Mouse (Mus musculus) erythroblast, embryonic 14.5 days (primary cell): ENCODE results near the gene Olfr313. TPM values are rescaled to one million over a fixed set of nuclear protein-coding genes. Genes with fewer than 3 reads are reported as not detected.

Experiments used
- H3K27me3 ChIP-seq: 2 replicates; pipeline ENCODE4 v1.6.1; 2012; ENCODE audit warnings: inconsistent platforms; ENCODE audit not compliant: control insufficient read depth
- H3K36me3 ChIP-seq: 2 replicates; pipeline ENCODE4 v1.6.1; 2012; ENCODE audit warnings: mild to moderate bottlenecking, inconsistent platforms; ENCODE audit not compliant: control insufficient read depth
- H3K4me1 ChIP-seq: 2 replicates; pipeline ENCODE4 v1.6.1; 2012; ENCODE audit warnings: inconsistent platforms; ENCODE audit not compliant: control insufficient read depth
- H3K4me3 ChIP-seq: replicated peaks from 2 replicates; pipeline ENCODE3; 2012; ENCODE audit warnings: moderate library complexity, mild to moderate bottlenecking, inconsistent platforms
- H3K9me3 ChIP-seq: 2 replicates; pipeline ENCODE4 v1.6.1; 2012; ENCODE audit warnings: low read length, inconsistent platforms, mixed read lengths; ENCODE audit not compliant: control insufficient read depth
- GATA1 ChIP-seq: IDR thresholded peaks from 2 replicates; pipeline ENCODE4 v1.6.1; 2012; ENCODE audit warnings: low read length, inconsistent platforms, mixed read lengths
- TAL1 ChIP-seq: IDR thresholded peaks from 3 replicates; pipeline ENCODE4 v1.6.1; 2012; ENCODE audit warnings: low read length, inconsistent platforms, mixed read lengths
- polyA plus RNA-seq: library from polyadenylated mRNA; stranded (reverse); fragments of >175 nt; gene quantifications from 2 replicates; pipeline ENCODE4 v1.2.3, GENCODE M21; 2012

The Olfr313 gene
- polyA plus RNA-seq, 1 experiment = not detected

- peaks cover 21% of the 10 kb centered on the region for H3K4me1 ChIP-seq
- H3K27me3 ChIP-seq = no peaks in the 10 kb centered on the region
- peak within 1 kb of the TSS; percentile 80 for H3K4me3 ChIP-seq
- peaks cover 29% of the 10 kb centered on the region for H3K36me3 ChIP-seq
- no peaks in the 10 kb centered on the region for H3K9me3 ChIP-seq
- TF ChIP-seq TAL1 = no peak
- no peak for TF ChIP-seq GATA1
Observed at GRCm38 (mm10) chr11:58846919-58847461, 32.2 kb downstream of the Olfr313 start, which contains the start of gene Gm12258. Gene Gm12258 (plus strand): TSS chr11:58847158.

- Histone ChIP-seq H3K4me3 (peak overlapping the region; percentile 80), H3K27me3 (no peaks in the 10 kb centered on the region), H3K4me1 (peaks cover 21% of the 10 kb centered on the region), H3K9me3 (no peaks in the 10 kb centered on the region), H3K36me3 (peaks cover 34% of the 10 kb centered on the region)
- no peak for TF ChIP-seq GATA1
Observed at GRCm38 (mm10) chr11:58847636-58848035, 32.8 kb downstream of the Olfr313 start.

- Histone ChIP-seq H3K9me3 (no peaks in the 10 kb centered on the region), H3K27me3 (no peaks in the 10 kb centered on the region), H3K36me3 (peaks cover 44% of the 10 kb centered on the region), H3K4me1 (peaks cover 21% of the 10 kb centered on the region), H3K4me3 (no peak overlapping the region)
- TF ChIP-seq TAL1 (no peak), GATA1 (no peak)
Observed at GRCm38 (mm10) chr11:58849731-58850130, 34.9 kb downstream of the Olfr313 start.

- Histone ChIP-seq H3K4me3 (no peak overlapping the region), H3K36me3 (peaks cover 51% of the 10 kb centered on the region), H3K4me1 (no peaks in the 10 kb centered on the region), H3K27me3 (no peaks in the 10 kb centered on the region), H3K9me3 (peaks cover 27% of the 10 kb centered on the region)
- no peak for TF ChIP-seq GATA1
- no peak for TF ChIP-seq TAL1
Observed at GRCm38 (mm10) chr11:58860744-58861143, 45.9 kb downstream of the Olfr313 start.

- H3K9me3 ChIP-seq = no peaks in the 10 kb centered on the region
- peaks cover 29% of the 10 kb centered on the region for H3K36me3 ChIP-seq
- no peak for TF ChIP-seq TAL1
- no peak; the same call in 1 of the 2 replicates for TF ChIP-seq GATA1
- peaks cover 27% of the 10 kb centered on the region for H3K4me1 ChIP-seq
- H3K4me3 ChIP-seq = peak within 1 kb of the TSS; percentile 92
- no peaks in the 10 kb centered on the region for H3K27me3 ChIP-seq
Observed at GRCm38 (mm10) chr11:58867039-58867953, 52.5 kb downstream of the Olfr313 start, which contains the start of gene 2810021J22Rik. Gene 2810021J22Rik (plus strand): TSS chr11:58867216.

- H3K4me1 ChIP-seq = peaks cover 27% of the 10 kb centered on the region
- H3K27me3 ChIP-seq = no peaks in the 10 kb centered on the region
- no peak for TF ChIP-seq TAL1
- no peak for TF ChIP-seq GATA1
- peak overlapping the region; percentile 92 for H3K4me3 ChIP-seq
- H3K36me3 ChIP-seq = peaks cover 29% of the 10 kb centered on the region
- no peaks in the 10 kb centered on the region for H3K9me3 ChIP-seq
Observed at GRCm38 (mm10) chr11:58867954-58868330, 53.1 kb downstream of the Olfr313 start.

Other genes with a start within 250 kb of the Olfr313 start
- 0.02 TPM in 1 of 2 replicates, not detected in the other for gene Olfr224, start 244.4 kb upstream of the Olfr313 start, polyA plus RNA-seq
- not detected in 2 replicates for gene Olfr325, start 237.3 kb upstream of the Olfr313 start, polyA plus RNA-seq
- not detected in 2 replicates for gene Olfr324, start 219.9 kb upstream of the Olfr313 start, polyA plus RNA-seq
- gene 2210407C18Rik, start 198.9 kb upstream of the Olfr313 start, polyA plus RNA-seq = not detected in 2 replicates
- gene Olfr323, start 184.5 kb upstream of the Olfr313 start, polyA plus RNA-seq = 0.02 TPM in 1 of 2 replicates, not detected in the other
- gene Trim58, start 174.5 kb upstream of the Olfr313 start, polyA plus RNA-seq = 5.5 and 5.7 TPM in 2 replicates
- 0.04 and 0.05 TPM in 2 replicates for gene Olfr322, start 156.2 kb upstream of the Olfr313 start, polyA plus RNA-seq
- not detected in 2 replicates for gene Olfr320, start 133.9 kb upstream of the Olfr313 start, polyA plus RNA-seq
- not detected in 2 replicates for gene Olfr319, start 115.8 kb upstream of the Olfr313 start, polyA plus RNA-seq
- not detected in 2 replicates for gene Olfr318, start 91.0 kb upstream of the Olfr313 start, polyA plus RNA-seq
- gene Olfr317, start 75.8 kb upstream of the Olfr313 start, polyA plus RNA-seq = not detected in 2 replicates
- not detected in 2 replicates for gene Olfr316, start 62.3 kb upstream of the Olfr313 start, polyA plus RNA-seq
- not detected in 2 replicates for gene Olfr315, start 41.8 kb upstream of the Olfr313 start, polyA plus RNA-seq
- not detected in 2 replicates for gene Olfr314, start 32.0 kb upstream of the Olfr313 start, polyA plus RNA-seq
- gene Fam183b, start 13.0 kb upstream of the Olfr313 start, polyA plus RNA-seq = not detected in 2 replicates
- gene Olfr312, start 14.2 kb downstream of the Olfr313 start, polyA plus RNA-seq = not detected in 2 replicates
- gene Olfr311, start 24.3 kb downstream of the Olfr313 start, polyA plus RNA-seq = not detected in 2 replicates
- gene Gm12258, start 32.2 kb downstream of the Olfr313 start, polyA plus RNA-seq = 0.01 TPM in 1 of 2 replicates, not detected in the other
- gene 2810021J22Rik, start 52.2 kb downstream of the Olfr313 start, polyA plus RNA-seq = 0.04 and 0.05 TPM in 2 replicates
- gene Zfp39, start 89.2 kb downstream of the Olfr313 start, polyA plus RNA-seq = 0.07 and 0.10 TPM in 2 replicates
- gene Btnl10, start 102.9 kb downstream of the Olfr313 start, polyA plus RNA-seq = 3.0 and 3.5 TPM in 2 replicates
- gene Rnf187, start 123.9 kb downstream of the Olfr313 start, polyA plus RNA-seq = 58.5 and 75.1 TPM in 2 replicates
- 5.1 and 5.4 TPM in 2 replicates for gene Hist3h2ba, start 133.9 kb downstream of the Olfr313 start, polyA plus RNA-seq
- 5.7 and 9.8 TPM in 2 replicates for gene Hist3h2a, start 139.7 kb downstream of the Olfr313 start, polyA plus RNA-seq
- 0.14 TPM in 1 of 2 replicates, not detected in the other for gene Trim17, start 139.7 kb downstream of the Olfr313 start, polyA plus RNA-seq
- 1.0 and 1.2 TPM in 2 replicates for gene Trim11, start 163.1 kb downstream of the Olfr313 start, polyA plus RNA-seq